Comparison of ENCODE assay signal across 9 mouse cellular contexts in the genomic region with DNA sequence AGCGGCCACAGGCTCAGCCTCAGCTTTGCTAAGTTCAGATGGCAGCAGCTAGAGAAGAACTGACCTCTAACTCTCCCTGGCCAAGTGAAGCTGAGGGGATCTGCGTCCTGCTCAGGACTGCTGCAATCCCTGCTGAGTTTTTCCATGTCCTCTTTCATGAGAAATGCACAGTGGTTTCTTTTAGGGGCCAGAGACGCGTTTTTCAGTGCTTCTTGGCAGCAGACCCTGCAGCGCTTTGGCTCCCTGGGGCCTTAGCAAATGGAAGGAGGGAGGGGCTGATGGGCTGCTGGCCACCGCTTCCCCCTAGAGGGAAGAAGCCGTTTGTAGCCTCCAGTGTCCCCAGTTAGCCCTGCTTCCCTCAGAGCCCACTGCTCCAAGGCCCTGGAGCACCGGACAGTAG. TPM values are rescaled to one million over a fixed set of nuclear protein-coding genes. Genes with fewer than 3 reads are reported as not detected.
A peak's percentile ranks its signal among the peaks of the same experiment; 100 is the strongest.
DNase-seq lines count a peak whose midpoint lies in the region; ATAC-seq and TF ChIP-seq lines count a peak whose summit lies in the region.
"Had no signal": no experiment of that assay in that cellular context is flagged by ENCODE, and none has a peak within 500 bp of the region (broad histone marks: within the 10 kb centered on the region; RNA-seq: fewer than 3 reads in every experiment).

No protein-coding gene starts in this region.

- H3K9me3 ChIP-seq in forebrain, embryonic 10.5 days = no peaks in the 10 kb centered on the region
- no peaks in the 10 kb centered on the region for H3K9me3 ChIP-seq in forebrain, embryonic 11.5 days (ENCODE audit: control insufficient read depth, low read length)
- no peaks in the 10 kb centered on the region for H3K9me3 ChIP-seq in hindbrain, embryonic 14.5 days (ENCODE audit: control insufficient read depth, low read length)
- H3K9me3 ChIP-seq in neural tube, embryonic 12.5 days = no peaks in the 10 kb centered on the region

- no peak overlapping the region for H3K4me3 ChIP-seq in forebrain, embryonic 10.5 days
- H3K4me3 ChIP-seq in forebrain, embryonic 11.5 days (ENCODE audit: low read depth, low read length) = no peak overlapping the region
- peak overlapping the region; percentile 42 for H3K4me3 ChIP-seq in gastrocnemius, adult 2 months
- H3K4me3 ChIP-seq in hindbrain, embryonic 14.5 days (replicated peaks; ENCODE audit: low read length) = no peak overlapping the region
- H3K4me3 ChIP-seq in neural tube, embryonic 12.5 days = no peak overlapping the region

- intact Hi-C loops in gastrocnemius, adult 2 months (cut with DNase I) = no loop called here

- no peak for TF ChIP-seq CTCF in gastrocnemius, adult 2 months (IDR thresholded peaks at IDR 0.05)

- H3K4me2 ChIP-seq in forebrain, embryonic 11.5 days (ENCODE audit: low read depth, low read length, severe bottlenecking) = no peak overlapping the region
- 0 out of 2 replicates have a peak overlapping the region, but pooled peaks have one; percentile 7 for H3K4me2 ChIP-seq in hindbrain, embryonic 14.5 days (replicated peaks)
- H3K4me2 ChIP-seq in neural tube, embryonic 12.5 days (replicated peaks) = peak overlapping the region; percentile 26; the same call in 1 of the 2 replicates

- 10% methylated on average over 8 of the region's 8 CpGs for WGBS in forebrain, embryonic 10.5 days
- 7% methylated on average over 8 of the region's 8 CpGs for WGBS in forebrain, embryonic 11.5 days
- 10% methylated on average over 8 of the region's 8 CpGs for WGBS in hindbrain, embryonic 14.5 days
- 5% methylated on average over 8 of the region's 8 CpGs for WGBS in neural tube, embryonic 12.5 days

- H3K36me3 ChIP-seq in forebrain, embryonic 10.5 days (replicated peaks) = no peaks in the 10 kb centered on the region
- H3K36me3 ChIP-seq in forebrain, embryonic 11.5 days (ENCODE audit: control insufficient read depth, insufficient read depth, low read length) = no peaks in the 10 kb centered on the region
- no peaks in the 10 kb centered on the region for H3K36me3 ChIP-seq in hindbrain, embryonic 14.5 days (replicated peaks; ENCODE audit: control insufficient read depth, insufficient read depth)
- H3K36me3 ChIP-seq in neural tube, embryonic 12.5 days = no peaks in the 10 kb centered on the region

- no peak overlapping the region for H3K9ac ChIP-seq in forebrain, embryonic 11.5 days (ENCODE audit: low read length)
- peak overlapping the region; percentile 24; the same call in 1 of the 2 replicates for H3K9ac ChIP-seq in hindbrain, embryonic 14.5 days
- no peak overlapping the region for H3K9ac ChIP-seq in neural tube, embryonic 12.5 days

- no peak for DNase-seq in forebrain, embryonic 10.5 days (ENCODE audit: extremely low spot score, low spot score)
- DNase-seq in forebrain, embryonic 11.5 days (ENCODE audit: low spot score) = no peak
- peak; percentile 13 for DNase-seq in adipocyte (ENCODE audit: low spot score)
- peak; percentile 76 for DNase-seq in gastrocnemius, adult 2 months
- DNase-seq in hindbrain, embryonic 14.5 days (ENCODE audit: low spot score) = peak; percentile 46
- no peak for DNase-seq in urinary bladder, postnatal 25 days (ENCODE audit: low spot score)
- DNase-seq in T-cell, adult 2 months (ENCODE audit: low spot score) = no peak

- H3K4me1 ChIP-seq in forebrain, embryonic 10.5 days = peaks cover 34% of the 10 kb centered on the region
- H3K4me1 ChIP-seq in forebrain, embryonic 11.5 days (replicated peaks; ENCODE audit: control insufficient read depth, insufficient read depth, low read length) = peaks cover 8% of the 10 kb centered on the region; the same call in 1 of the 2 replicates
- peaks cover 22% of the 10 kb centered on the region for H3K4me1 ChIP-seq in hindbrain, embryonic 14.5 days (replicated peaks; ENCODE audit: control insufficient read depth, insufficient read depth, low read length)
- peaks cover 20% of the 10 kb centered on the region for H3K4me1 ChIP-seq in neural tube, embryonic 12.5 days

- H3K27me3 ChIP-seq in forebrain, embryonic 10.5 days (ENCODE audit: poor library complexity, severe bottlenecking) = peaks cover 80% of the 10 kb centered on the region
- peaks cover 9% of the 10 kb centered on the region; the same call in 1 of the 2 replicates for H3K27me3 ChIP-seq in forebrain, embryonic 11.5 days (ENCODE audit: control insufficient read depth, insufficient read depth, low read length)
- peaks cover 5% of the 10 kb centered on the region; the same call in 1 of the 2 replicates for H3K27me3 ChIP-seq in hindbrain, embryonic 14.5 days (ENCODE audit: control insufficient read depth, insufficient read depth, low read length)
- no peaks in the 10 kb centered on the region; the same call in none of the 2 replicates for H3K27me3 ChIP-seq in neural tube, embryonic 12.5 days (replicated peaks)

- H3K27ac ChIP-seq in forebrain, embryonic 10.5 days = 0 out of 2 replicates have a peak overlapping the region, but pooled peaks have one; percentile 35
- H3K27ac ChIP-seq in forebrain, embryonic 11.5 days (ENCODE audit: low read depth, low read length) = no peak overlapping the region
- H3K27ac ChIP-seq in gastrocnemius, adult 2 months = peak overlapping the region; percentile 76
- H3K27ac ChIP-seq in hindbrain, embryonic 14.5 days = peak overlapping the region; percentile 7; the same call in 1 of the 2 replicates
- H3K27ac ChIP-seq in neural tube, embryonic 12.5 days = no peak overlapping the region
- H3K27ac ChIP-seq: macrophage had no signal

- no peak for ATAC-seq in forebrain, embryonic 11.5 days (replicated peaks; ENCODE audit: low FRiP score)
- ATAC-seq in hindbrain, embryonic 14.5 days (ENCODE audit: low FRiP score) = 0 out of 2 replicates have a peak, but pooled peaks have one; percentile 15
- no peak for ATAC-seq in neural tube, embryonic 12.5 days (ENCODE audit: low FRiP score, low read depth)

RNA-seq across cellular contexts. Expression of a gene that starts 10.4 kb away (rescaled TPM):
- 0.23 and 0.51 TPM in 2 replicates for polyA plus RNA-seq in forebrain, embryonic 10.5 days (2016; fragmentation: Nextera tagmentation; extraction: Ambion mirVana)
- polyA plus RNA-seq in forebrain, embryonic 11.5 days (2014; fragmentation: Nextera tagmentation; extraction: Ambion mirVana) = 1.1 and 1.3 TPM in 2 replicates
- total RNA-seq in gastrocnemius, adult 2 months (2021) = 1 to 10 TPM in 1 of 2 experiments, under 1 TPM in 1; 0.64 to 1.4 TPM
- polyA plus RNA-seq in hindbrain, embryonic 14.5 days (2014; fragmentation: Nextera tagmentation; extraction: Ambion mirVana) = 4.6 and 4.8 TPM in 2 replicates
- polyA plus RNA-seq in neural tube, embryonic 12.5 days (2016; fragmentation: Nextera tagmentation; extraction: Ambion mirVana) = 3.4 and 3.6 TPM in 2 replicates
- polyA plus RNA-seq: macrophage had no signal

RNA-seq across cellular contexts. Expression of a gene that starts 36.5 kb away (rescaled TPM):
- 95.9 and 99.0 TPM in 2 replicates for polyA plus RNA-seq in forebrain, embryonic 10.5 days (2016; fragmentation: Nextera tagmentation; extraction: Ambion mirVana)
- 79.4 and 86.5 TPM in 2 replicates for polyA plus RNA-seq in forebrain, embryonic 11.5 days (2014; fragmentation: Nextera tagmentation; extraction: Ambion mirVana)
- 10 to 100 TPM; 36.1 to 37.1 TPM for total RNA-seq in gastrocnemius, adult 2 months (2021)
- 103 and 109 TPM in 2 replicates for polyA plus RNA-seq in hindbrain, embryonic 14.5 days (2014; fragmentation: Nextera tagmentation; extraction: Ambion mirVana)
- polyA plus RNA-seq in neural tube, embryonic 12.5 days (2016; fragmentation: Nextera tagmentation; extraction: Ambion mirVana) = 80.8 and 84.7 TPM in 2 replicates

Comparison
In these comparisons a context has a peak if more than half of its experiments do, and no peak if none do; other contexts are left out.
1. H3K27ac ChIP-seq: peak in forebrain, embryonic 10.5 days (single experiment), gastrocnemius, adult 2 months (single experiment) and hindbrain, embryonic 14.5 days (single experiment); none in forebrain, embryonic 11.5 days (single experiment) and neural tube, embryonic 12.5 days (single experiment).
2. DNase-seq: peak in adipocyte (single experiment), gastrocnemius, adult 2 months (single experiment) and hindbrain, embryonic 14.5 days (single experiment); none in forebrain, embryonic 10.5 days (single experiment), forebrain, embryonic 11.5 days (single experiment), urinary bladder, postnatal 25 days (single experiment) and T-cell, adult 2 months (single experiment).